Mouse (Mus musculus) midbrain, postnatal 0 days (tissue): ENCODE measurements at regions not wholly inside any gene's neighbourhood (a gene's known extent, or its start where the extent isn't known, plus 50 kb on each side); places are given as distances from the start of the nearest gene placed in this dataset.
"Not testable (repeated sequence)": the region's sequence is repeated elsewhere in the genome, so short reads cannot be mapped to it uniquely, and the experiment has no call there.

Experiments
- ATAC-seq: fragments of 200-750 bp; cut with Nextera tagmentation; 2 replicates; pipeline ENCODE4 v1.8.0; 2017; ENCODE audit warnings: moderate number of reproducible peaks, mild to moderate bottlenecking, moderate TSS enrichment, moderate library complexity; ENCODE audit not compliant: low FRiP score
- DNase-seq: peaks from one replicate; pipeline ENCODE4 v3.0.0-alpha.2; 2015; ENCODE audit warnings: low spot score
- H3K27ac ChIP-seq: fragments of 300-500 bp; sonication (generic); 2 replicates; pipeline ENCODE4 v1.5.1; 2014; ENCODE audit warnings: low read depth, mild to moderate bottlenecking, low read length, mixed read lengths
- H3K27me3 ChIP-seq: fragments of 300-500 bp; sonication (generic); 2 replicates; pipeline ENCODE4 v1.6.1; 2014; ENCODE audit warnings: low read length, control low read depth, mixed read lengths; ENCODE audit not compliant: insufficient read depth
- H3K36me3 ChIP-seq: fragments of 300-500 bp; sonication (generic); 2 replicates; pipeline ENCODE4 v1.6.1; 2014; ENCODE audit warnings: low read length, control low read depth, mixed read lengths; ENCODE audit not compliant: insufficient read depth
- H3K4me1 ChIP-seq: fragments of 300-500 bp; sonication (generic); 2 replicates; pipeline ENCODE4 v1.6.1; 2014; ENCODE audit warnings: mild to moderate bottlenecking, control low read depth, antibody characterized with exemption, low read length, mixed read lengths; ENCODE audit not compliant: insufficient read depth
- H3K4me2 ChIP-seq: fragments of 300-500 bp; sonication (generic); 2 replicates; pipeline ENCODE4 v1.6.1; 2014; ENCODE audit warnings: low read depth, mild to moderate bottlenecking, low read length, mixed read lengths; ENCODE audit not compliant: poor library complexity, severe bottlenecking
- H3K4me3 ChIP-seq: fragments of 300-500 bp; sonication (generic); 2 replicates; pipeline ENCODE4 v1.5.1; 2014; ENCODE audit warnings: low read depth, mild to moderate bottlenecking, low read length, moderate library complexity
- H3K9ac ChIP-seq: fragments of 300-500 bp; sonication (generic); replicated peaks from 2 replicates; pipeline ENCODE4 v1.6.1; 2014; ENCODE audit warnings: mild to moderate bottlenecking, low read length, moderate library complexity, mixed read lengths; ENCODE audit not compliant: poor library complexity, severe bottlenecking
- H3K9me3 ChIP-seq: fragments of 300-500 bp; sonication (generic); 2 replicates; pipeline ENCODE4 v1.6.1; 2016; ENCODE audit warnings: low read length, control low read depth
- CTCF ChIP-seq: IDR thresholded peaks from 2 replicates; pipeline ENCODE4 v1.5.1; 2016; ENCODE audit warnings: antibody characterized with exemption, mild to moderate bottlenecking
- WGBS: fragments of 180-500 bp; shearing (Covaris S2); extraction: QIAGEN DNeasy Blood & Tissue Kit; methylation state at CpG from one replicate; pipeline ENCODE4 v1.1.7; 2014; 5-methylcytosine and 5-hydroxymethylcytosine counted together

DNA sequence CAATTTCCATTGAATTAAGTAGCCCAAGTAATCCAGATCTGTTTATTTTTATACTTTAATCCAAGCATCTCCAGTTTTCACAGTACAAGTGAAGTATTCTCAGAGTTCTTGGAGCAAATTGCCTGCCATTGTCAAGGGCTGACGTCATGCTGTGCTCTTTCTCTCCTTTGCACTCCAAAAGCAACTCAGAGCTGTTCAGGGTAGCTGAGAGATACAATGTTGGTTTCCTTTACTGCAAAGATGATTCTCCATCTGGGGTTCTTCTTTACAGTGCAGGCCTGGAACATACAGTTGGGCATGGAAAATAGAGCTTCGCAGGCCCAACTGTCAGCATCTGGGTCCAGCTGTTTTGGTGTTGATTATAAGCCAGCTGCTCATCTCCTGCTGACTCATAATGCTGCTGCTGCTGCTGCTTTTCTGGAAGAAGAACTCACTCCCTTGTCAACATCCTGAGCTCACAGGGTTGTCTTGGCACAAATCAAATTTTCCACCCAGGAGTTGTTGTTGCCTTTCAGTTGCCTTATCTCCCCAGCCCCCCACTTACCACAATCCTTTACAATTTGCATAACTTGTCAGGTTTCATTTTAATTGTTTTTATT lies 454.7 kb upstream of the Slc5a7 start:
- TF ChIP-seq CTCF = no peak
- no peak overlapping the region for H3K27ac ChIP-seq
- no peak overlapping the region for H3K9ac ChIP-seq
- H3K4me3 ChIP-seq = no peak overlapping the region
- H3K27me3 ChIP-seq = no peaks in the 10 kb centered on the region
- no peaks in the 10 kb centered on the region for H3K36me3 ChIP-seq
- H3K4me2 ChIP-seq = no peak overlapping the region
- WGBS = 21% methylated on average over 2 of the region's 2 CpGs
- H3K9me3 ChIP-seq = no peaks in the 10 kb centered on the region
- no peaks in the 10 kb centered on the region for H3K4me1 ChIP-seq
- DNase-seq = peak; percentile 11
- no peak for ATAC-seq

DNA sequence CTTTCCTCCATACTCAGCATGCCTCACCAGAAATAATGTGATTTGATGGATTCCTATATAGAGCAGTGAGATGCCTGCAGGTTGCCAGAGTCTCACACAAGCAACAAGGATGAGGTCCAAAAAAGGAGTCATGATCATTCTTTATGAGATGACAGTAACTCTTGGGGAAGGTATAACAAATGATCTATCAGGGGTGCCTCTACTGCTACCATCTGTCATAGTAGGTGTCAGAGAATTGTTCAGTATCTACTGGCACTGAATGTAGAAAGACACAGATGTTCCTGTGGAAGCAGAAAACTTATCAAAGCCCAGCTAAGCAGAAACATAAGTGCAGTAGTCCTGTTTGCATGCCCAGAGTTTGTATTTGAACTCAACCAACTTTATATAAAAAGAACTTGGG lies 454.1 kb upstream of the Slc5a7 start:
- no peak for TF ChIP-seq CTCF
- Histone ChIP-seq H3K4me1 (no peaks in the 10 kb centered on the region), H3K9ac (no peak overlapping the region), H3K4me2 (no peak overlapping the region), H3K27me3 (no peaks in the 10 kb centered on the region), H3K9me3 (no peaks in the 10 kb centered on the region), H3K4me3 (no peak overlapping the region), H3K27ac (no peak overlapping the region), H3K36me3 (no peaks in the 10 kb centered on the region)
- no peak for ATAC-seq
- DNase-seq = peak; percentile 14

DNA sequence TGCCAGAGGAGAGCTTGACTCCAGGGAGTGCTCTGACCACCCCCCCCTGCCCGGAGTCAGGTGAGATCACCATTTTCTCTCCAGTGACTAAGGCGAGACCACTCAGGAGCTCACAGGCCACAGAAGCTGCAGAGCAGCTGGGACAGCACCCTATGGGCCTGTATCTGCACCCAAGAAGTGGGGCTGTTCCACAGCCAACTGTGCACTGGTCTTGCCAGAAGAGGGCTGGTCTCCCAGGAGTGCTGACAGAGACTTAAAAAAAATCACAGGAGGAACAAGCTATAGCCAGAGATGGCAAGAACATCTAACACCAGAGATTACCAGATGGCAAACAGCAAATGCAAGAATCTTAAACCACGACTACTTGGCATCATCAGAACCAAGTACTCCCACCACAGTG lies 437.0 kb upstream of the Slc5a7 start:
- Histone ChIP-seq H3K27me3 (no peaks in the 10 kb centered on the region), H3K4me3 (no peak overlapping the region), H3K27ac (no peak overlapping the region), H3K9ac (no peak overlapping the region), H3K36me3 (no peaks in the 10 kb centered on the region), H3K4me1 (no peaks in the 10 kb centered on the region), H3K9me3 (no peaks in the 10 kb centered on the region), H3K4me2 (no peak overlapping the region)
- 82% methylated on average over 3 of the region's 3 CpGs for WGBS
- no peak for ATAC-seq
- DNase-seq = no peak
- TF ChIP-seq CTCF = no peak

DNA sequence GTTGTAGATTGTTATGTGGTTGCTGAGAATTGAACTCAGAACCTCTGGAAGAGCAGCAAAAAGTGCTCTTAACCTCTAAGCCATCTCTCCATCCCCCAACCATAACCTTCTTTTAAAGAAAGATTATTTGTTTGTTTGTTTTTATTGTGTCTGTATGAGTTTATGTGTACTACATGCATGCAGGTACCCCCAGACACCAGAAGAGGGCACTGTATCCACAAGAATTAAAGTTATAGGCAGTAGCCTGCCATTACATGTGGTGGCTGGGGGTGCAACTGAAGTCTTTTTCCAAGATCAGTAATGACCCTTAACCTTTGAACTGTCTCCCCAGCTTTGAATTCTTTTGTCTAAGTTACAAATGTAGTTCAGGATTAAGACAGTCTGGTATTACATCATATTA lies 428.8 kb upstream of the Slc5a7 start:
- DNase-seq = peak; percentile 1
- Histone ChIP-seq H3K27me3 (no peaks in the 10 kb centered on the region), H3K27ac (no peak overlapping the region), H3K36me3 (no peaks in the 10 kb centered on the region), H3K4me3 (no peak overlapping the region), H3K9ac (no peak overlapping the region), H3K9me3 (no peaks in the 10 kb centered on the region), H3K4me2 (no peak overlapping the region), H3K4me1 (no peaks in the 10 kb centered on the region)
- peak; percentile 36 for TF ChIP-seq CTCF
- no peak for ATAC-seq

DNA sequence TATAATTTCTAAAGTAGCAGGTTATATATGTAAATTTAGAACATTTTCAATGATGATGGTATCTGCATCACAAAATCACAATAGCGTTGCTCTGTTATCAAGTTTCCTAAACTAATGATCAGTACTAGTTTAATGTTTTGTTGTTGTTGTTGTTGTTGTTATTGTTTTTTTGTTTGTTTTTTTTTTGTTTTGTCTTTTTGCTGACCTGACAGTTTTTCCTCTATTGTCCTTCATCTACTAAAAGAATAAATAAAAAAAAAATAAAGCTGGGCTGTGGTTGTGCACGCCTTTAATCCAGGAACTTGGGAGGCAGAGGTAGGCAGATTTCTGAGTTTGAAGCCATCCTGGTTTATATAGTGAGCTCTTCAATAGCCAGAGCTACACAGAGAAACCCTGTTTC lies 427.9 kb upstream of the Slc5a7 start:
- Histone ChIP-seq H3K4me1 (no peaks in the 10 kb centered on the region), H3K36me3 (no peaks in the 10 kb centered on the region), H3K27me3 (no peaks in the 10 kb centered on the region), H3K9ac (no peak overlapping the region), H3K27ac (no peak overlapping the region), H3K4me2 (no peak overlapping the region), H3K9me3 (no peaks in the 10 kb centered on the region), H3K4me3 (no peak overlapping the region)
- ATAC-seq (no peak), DNase-seq (no peak)
- no peak for TF ChIP-seq CTCF
- WGBS = 94% methylated on average over 2 of the region's 2 CpGs

DNA sequence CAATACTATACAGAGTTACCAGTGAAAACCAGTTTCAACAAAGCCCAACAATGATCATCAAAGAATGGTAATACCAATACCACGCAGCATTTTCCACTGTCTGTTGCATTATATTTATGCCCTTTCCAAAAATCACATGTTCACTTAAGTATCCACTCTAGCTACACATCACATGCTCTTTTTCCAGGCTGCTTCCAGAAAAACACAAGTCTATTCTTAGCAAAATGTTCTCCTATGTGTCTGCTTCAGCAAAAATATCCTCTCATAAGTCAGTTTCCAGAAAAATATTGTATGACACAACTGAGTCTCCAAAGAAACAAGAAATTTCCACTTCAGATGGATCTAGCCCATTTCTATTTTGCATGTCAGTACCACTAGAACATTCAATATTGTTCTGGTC lies 414.2 kb upstream of the Slc5a7 start:
- ATAC-seq = no peak
- Histone ChIP-seq H3K9ac (no peak overlapping the region), H3K4me3 (no peak overlapping the region), H3K4me2 (no peak overlapping the region), H3K27ac (no peak overlapping the region), H3K27me3 (no peaks in the 10 kb centered on the region), H3K4me1 (no peaks in the 10 kb centered on the region), H3K36me3 (no peaks in the 10 kb centered on the region), H3K9me3 (no peaks in the 10 kb centered on the region)
- DNase-seq = no peak
- WGBS = 82% methylated on average over 1 of the region's 1 CpGs
- no peak for TF ChIP-seq CTCF

DNA sequence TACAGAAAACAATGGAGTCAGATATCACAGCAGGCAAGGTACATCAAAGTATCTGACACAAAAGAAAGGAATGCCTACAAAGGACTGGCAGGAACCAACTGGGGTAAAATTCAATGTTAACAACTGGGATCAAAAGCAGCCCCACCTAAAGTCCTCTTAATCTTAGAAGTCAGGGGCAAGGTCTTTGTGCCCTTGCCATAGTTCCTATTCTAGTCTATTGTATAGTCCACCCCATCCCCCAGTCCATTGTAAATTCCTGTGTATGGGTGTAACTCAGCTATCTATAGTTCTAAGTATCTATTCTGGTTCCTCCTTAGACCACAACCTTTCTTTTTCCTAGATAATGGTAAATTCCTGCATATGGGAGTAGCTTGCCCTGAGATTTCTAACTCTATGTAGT lies 409.0 kb upstream of the Slc5a7 start:
- H3K4me3 ChIP-seq, H3K27ac ChIP-seq, H3K36me3 ChIP-seq, H3K27me3 ChIP-seq, H3K9me3 ChIP-seq, ATAC-seq, DNase-seq, H3K4me1 ChIP-seq, H3K9ac ChIP-seq, H3K4me2 ChIP-seq: not testable (repeated sequence)
